Mouse (Mus musculus) lung, embryonic 14.5 days (tissue): ENCODE results near the gene Nrp2. TPM values are rescaled to one million over a fixed set of nuclear protein-coding genes. Genes with fewer than 3 reads are reported as not detected.

Experiments used
- ATAC-seq: fragments of 200-750 bp; cut with Nextera tagmentation; 2 replicates; pipeline ENCODE4 v1.8.0; 2017; ENCODE audit warnings: mild to moderate bottlenecking, moderate TSS enrichment, moderate library complexity; ENCODE audit not compliant: insufficient read depth
- DNase-seq: peaks from one replicate; pipeline ENCODE4 v3.0.0-alpha.2; 2015
- H3K27ac ChIP-seq: fragments of 300-500 bp; sonication (generic); 2 replicates; pipeline ENCODE4 v1.5.1; 2014; ENCODE audit warnings: low read depth, mild to moderate bottlenecking, moderate library complexity
- H3K27me3 ChIP-seq: fragments of 300-500 bp; sonication (generic); 2 replicates; pipeline ENCODE4 v1.6.1; 2014; ENCODE audit warnings: low read length, control low read depth; ENCODE audit not compliant: insufficient read depth
- H3K36me3 ChIP-seq: fragments of 300-500 bp; sonication (generic); 2 replicates; pipeline ENCODE4 v1.6.1; 2014; ENCODE audit warnings: control low read depth; ENCODE audit not compliant: insufficient read depth
- H3K4me1 ChIP-seq: fragments of 300-500 bp; sonication (generic); 2 replicates; pipeline ENCODE4 v1.6.1; 2014; ENCODE audit warnings: antibody characterized with exemption, control low read depth; ENCODE audit not compliant: insufficient read depth
- H3K4me2 ChIP-seq: fragments of 300-500 bp; sonication (generic); 2 replicates; pipeline ENCODE4 v1.6.1; 2014; ENCODE audit warnings: mild to moderate bottlenecking
- H3K4me3 ChIP-seq: fragments of 300-500 bp; sonication (generic); 2 replicates; pipeline ENCODE4 v1.5.1; 2014; ENCODE audit warnings: low read depth, low read length
- H3K9ac ChIP-seq: fragments of 300-500 bp; sonication (generic); 2 replicates; pipeline ENCODE4 v1.6.1; 2014
- H3K9me3 ChIP-seq: fragments of 300-500 bp; sonication (generic); 2 replicates; pipeline ENCODE4 v1.6.1; 2016; ENCODE audit warnings: low read depth, low read length, control low read depth
- CTCF ChIP-seq: IDR thresholded peaks from 2 replicates; pipeline ENCODE4 v1.5.1; 2016; ENCODE audit warnings: antibody characterized with exemption, low read depth
- WGBS: fragments of 180-500 bp; shearing (Covaris S2); extraction: QIAGEN DNeasy Blood & Tissue Kit; methylation state at CpG from one replicate; pipeline ENCODE4 v1.1.7; 2014; 5-methylcytosine and 5-hydroxymethylcytosine counted together
- polyA plus RNA-seq: library from polyadenylated mRNA; unstranded; fragments of >200 nt; fragmentation: Nextera tagmentation; extraction: Ambion mirVana; gene quantifications from 2 replicates; pipeline ENCODE4 v1.2.1, GENCODE M21; 2014

Nrp2 gene
- polyA plus RNA-seq, 1 experiment from 2014 or later = 10.8 TPM

DNA sequence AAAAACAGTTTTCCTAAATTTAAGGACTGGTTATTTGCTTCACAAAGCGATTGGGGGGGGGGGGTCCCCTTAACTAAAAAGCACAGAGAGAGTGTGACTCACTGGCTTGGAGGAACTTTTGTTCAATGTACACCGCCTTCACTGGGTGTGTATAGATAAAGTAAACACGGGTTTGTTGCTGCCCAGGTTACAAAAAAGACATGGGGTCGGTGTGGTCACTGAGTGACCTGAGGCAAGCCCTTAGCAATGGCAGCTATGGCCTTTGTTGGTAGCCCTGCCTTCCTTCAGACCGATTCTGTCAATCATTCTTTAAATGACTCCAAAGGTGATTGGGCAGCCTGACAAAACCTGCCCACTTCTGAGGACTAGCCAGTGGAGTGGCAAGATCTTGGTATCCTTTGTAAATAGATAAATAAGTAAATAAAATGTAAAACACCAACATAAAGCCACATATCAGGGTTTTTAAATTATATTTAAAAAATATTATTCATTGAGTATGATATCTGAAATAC lies 31.4 kb downstream of the Nrp2 start:
- no peak overlapping the region for H3K4me3 ChIP-seq
- ATAC-seq = no peak

DNA sequence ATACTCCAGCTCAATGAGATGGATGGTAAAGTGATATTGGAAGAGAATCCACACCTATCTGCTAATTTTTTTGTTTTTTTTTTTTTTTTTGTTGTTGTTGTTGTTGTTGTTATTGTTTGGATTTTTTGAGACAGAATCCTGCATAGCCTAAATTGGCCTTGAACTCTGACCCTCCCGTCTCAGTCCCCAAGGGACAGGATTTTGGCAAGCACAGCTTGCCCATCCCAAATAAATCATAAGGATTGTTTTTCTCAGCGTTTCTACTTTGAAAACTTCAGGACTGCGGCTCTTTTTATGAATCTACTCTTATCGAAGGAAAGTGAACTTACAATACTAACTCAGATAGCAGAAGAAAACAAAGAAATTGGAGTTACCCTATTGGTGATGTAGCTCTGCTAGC lies 31.9 kb downstream of the Nrp2 start:
- Histone ChIP-seq H3K4me3 (no peak overlapping the region), H3K9me3 (no peaks in the 10 kb centered on the region), H3K27ac (no peak overlapping the region), H3K27me3 (no peaks in the 10 kb centered on the region), H3K4me1 (no peaks in the 10 kb centered on the region), H3K4me2 (no peak overlapping the region), H3K36me3 (no peaks in the 10 kb centered on the region), H3K9ac (no peak overlapping the region)
- no peak for DNase-seq
- no peak for ATAC-seq
- TF ChIP-seq CTCF = no peak
- 51% methylated on average over 4 of the region's 4 CpGs for WGBS

More for the DNA sequence above, 31.4 kb downstream of the Nrp2 start:
- Histone ChIP-seq H3K4me2 (no peak overlapping the region), H3K9ac (no peak overlapping the region), H3K27me3 (no peaks in the 10 kb centered on the region), H3K27ac (no peak overlapping the region), H3K36me3 (no peaks in the 10 kb centered on the region), H3K9me3 (no peaks in the 10 kb centered on the region), H3K4me1 (no peaks in the 10 kb centered on the region)
- 63% methylated on average over 5 of the region's 5 CpGs for WGBS
- no peak for DNase-seq
- no peak for TF ChIP-seq CTCF

DNA sequence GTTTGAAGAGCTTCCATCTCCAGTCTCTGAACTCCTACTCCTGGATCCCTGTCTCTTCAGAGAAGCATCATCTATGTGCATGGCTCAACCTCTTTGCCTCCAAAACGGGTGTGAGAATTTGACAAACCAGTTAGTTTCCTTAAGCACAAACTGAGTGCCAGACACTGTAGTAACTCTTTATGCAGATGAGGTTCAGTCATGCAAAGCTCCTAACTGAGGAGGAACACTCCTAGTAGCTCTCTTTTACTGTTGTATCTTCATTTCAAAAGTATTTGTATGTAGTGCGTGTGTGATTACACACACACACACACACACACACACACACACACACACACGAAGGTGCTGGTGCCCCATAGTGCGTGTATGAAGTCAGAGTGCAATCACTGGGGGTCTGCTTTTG lies 32.8 kb downstream of the Nrp2 start:
- Histone ChIP-seq H3K27ac (no peak overlapping the region), H3K4me1 (no peaks in the 10 kb centered on the region), H3K4me3 (no peak overlapping the region), H3K9me3 (no peaks in the 10 kb centered on the region), H3K36me3 (no peaks in the 10 kb centered on the region), H3K4me2 (no peak overlapping the region), H3K27me3 (no peaks in the 10 kb centered on the region), H3K9ac (no peak overlapping the region)
- TF ChIP-seq CTCF = no peak
- 67% methylated on average over 4 of the region's 4 CpGs for WGBS
- DNase-seq (no peak), ATAC-seq (no peak)

DNA sequence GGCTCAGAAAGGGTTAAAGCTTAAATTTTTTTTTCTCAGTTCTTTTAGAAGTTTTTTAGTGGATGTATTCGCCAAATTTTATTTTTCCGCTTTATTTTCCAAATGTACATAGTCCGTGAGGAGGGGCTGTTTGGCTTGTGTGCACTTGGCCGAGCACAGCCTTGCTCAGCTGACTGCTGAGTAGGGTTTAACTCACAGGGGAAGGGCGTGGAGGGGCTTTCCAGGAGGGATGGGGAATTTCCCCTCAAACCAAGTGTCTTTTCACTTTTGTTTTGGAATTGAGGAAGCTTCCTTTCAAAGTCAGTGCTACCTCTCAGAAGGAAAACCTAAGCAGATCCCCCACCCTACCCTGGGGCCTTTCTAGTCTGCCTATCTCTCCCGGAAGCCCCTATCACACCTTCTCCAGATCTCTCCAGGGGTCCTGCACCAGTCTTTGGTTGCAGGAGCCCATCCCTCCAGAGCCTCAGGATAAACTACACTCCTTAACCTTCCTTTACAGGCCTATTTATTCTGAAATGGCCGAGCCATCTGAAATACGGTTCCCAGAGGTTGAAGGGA lies 33.4 kb downstream of the Nrp2 start:
- 52% methylated on average over 8 of the region's 8 CpGs for WGBS
- H3K9me3 ChIP-seq = no peaks in the 10 kb centered on the region
- H3K9ac ChIP-seq = no peak overlapping the region
- no peaks in the 10 kb centered on the region for H3K36me3 ChIP-seq
- ATAC-seq (no peak), DNase-seq (no peak)
- no peaks in the 10 kb centered on the region for H3K4me1 ChIP-seq
- no peak overlapping the region for H3K27ac ChIP-seq
- no peaks in the 10 kb centered on the region for H3K27me3 ChIP-seq
- TF ChIP-seq CTCF = no peak
- H3K4me2 ChIP-seq = no peak overlapping the region
- H3K4me3 ChIP-seq = no peak overlapping the region

DNA sequence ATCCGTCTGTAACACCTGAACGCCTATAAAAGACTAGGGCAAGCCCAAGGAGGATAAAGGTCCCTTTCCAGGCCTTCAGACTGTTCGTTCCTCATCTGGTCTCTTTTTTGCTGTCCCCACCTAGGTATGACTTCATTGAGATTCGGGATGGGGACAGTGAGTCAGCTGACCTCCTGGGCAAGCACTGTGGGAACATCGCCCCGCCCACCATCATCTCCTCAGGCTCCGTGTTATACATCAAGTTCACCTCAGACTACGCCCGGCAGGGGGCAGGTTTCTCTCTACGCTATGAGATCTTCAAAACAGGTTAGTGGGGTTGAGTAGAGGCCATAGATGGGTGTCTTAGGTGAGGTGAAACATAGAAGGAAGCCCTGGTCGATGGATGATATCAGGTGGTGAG lies 35.1 kb downstream of the Nrp2 start:
- H3K27ac ChIP-seq = no peak overlapping the region
- no peak overlapping the region for H3K9ac ChIP-seq
- WGBS = 84% methylated on average over 11 of the region's 11 CpGs
- no peaks in the 10 kb centered on the region for H3K9me3 ChIP-seq
- DNase-seq (no peak), ATAC-seq (no peak)
- no peaks in the 10 kb centered on the region for H3K36me3 ChIP-seq
- TF ChIP-seq CTCF = no peak
- H3K4me1 ChIP-seq = no peaks in the 10 kb centered on the region
- H3K27me3 ChIP-seq = no peaks in the 10 kb centered on the region
- no peak overlapping the region for H3K4me2 ChIP-seq
- no peak overlapping the region for H3K4me3 ChIP-seq

DNA sequence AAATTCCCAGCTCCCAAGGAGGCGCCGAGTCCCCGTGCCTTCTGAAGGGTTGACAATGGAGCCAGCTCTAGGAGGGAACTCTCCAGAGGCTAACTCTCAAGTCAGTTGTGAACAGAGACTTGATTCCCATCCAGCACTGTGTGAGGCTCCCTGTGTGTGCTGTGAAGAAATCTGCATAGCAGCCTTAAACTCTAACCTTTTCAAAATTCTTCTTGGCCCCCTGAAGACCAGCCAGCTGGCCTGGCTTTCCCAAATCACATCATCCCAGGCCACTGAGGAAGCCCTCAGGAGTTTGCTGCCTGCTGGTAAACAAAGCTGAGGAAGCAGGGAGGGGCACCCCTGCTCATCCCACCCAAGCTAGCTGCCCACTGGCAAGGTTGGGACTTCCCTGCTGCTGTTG lies 39.0 kb downstream of the Nrp2 start:
- H3K36me3 ChIP-seq = no peaks in the 10 kb centered on the region
- no peak overlapping the region for H3K27ac ChIP-seq
- H3K27me3 ChIP-seq = no peaks in the 10 kb centered on the region
- H3K4me1 ChIP-seq = no peaks in the 10 kb centered on the region
- no peak overlapping the region for H3K9ac ChIP-seq
- no peaks in the 10 kb centered on the region for H3K9me3 ChIP-seq
- H3K4me2 ChIP-seq = no peak overlapping the region
- no peak for TF ChIP-seq CTCF
- 53% methylated on average over 3 of the region's 3 CpGs for WGBS
- H3K4me3 ChIP-seq = no peak overlapping the region
- ATAC-seq (no peak), DNase-seq (peak; percentile 43)

DNA sequence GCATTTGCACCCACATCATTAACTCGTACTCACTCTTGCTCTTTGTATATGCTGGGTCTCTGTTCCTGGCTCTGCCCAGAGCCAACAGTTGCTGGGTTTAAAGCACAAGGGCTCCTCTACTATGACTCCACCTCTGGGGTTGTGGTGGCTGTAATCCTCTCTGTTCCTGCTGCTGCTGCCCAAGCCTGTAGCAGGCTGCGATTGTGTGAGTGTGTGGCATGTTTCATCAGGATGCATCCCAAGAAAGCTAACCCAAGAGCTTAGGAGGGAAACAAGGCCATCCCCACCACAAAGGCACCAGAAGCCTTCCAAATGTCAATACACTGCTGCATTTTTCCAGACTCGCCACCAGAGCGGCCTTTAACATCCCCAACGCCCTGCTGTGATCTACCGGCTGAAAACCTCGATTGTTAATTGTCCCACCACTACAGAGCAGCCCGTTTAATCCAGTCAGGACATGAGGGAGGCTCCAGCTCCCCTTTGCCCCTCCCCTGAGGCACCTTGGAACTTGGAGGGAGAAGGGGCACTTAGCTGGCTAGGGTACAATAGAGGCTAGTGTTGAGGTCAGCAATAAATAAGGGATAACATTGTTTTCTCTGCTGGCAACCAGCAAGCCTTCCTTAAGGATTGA lies 40.1 kb downstream of the Nrp2 start:
- H3K9me3 ChIP-seq = no peaks in the 10 kb centered on the region
- DNase-seq (no peak), ATAC-seq (peak; percentile 17; the same call in 1 of the 2 replicates)
- no peak overlapping the region for H3K4me3 ChIP-seq
- peak; percentile 15 for TF ChIP-seq CTCF
- H3K9ac ChIP-seq = no peak overlapping the region
- 29% methylated on average over 8 of the region's 8 CpGs for WGBS
- no peaks in the 10 kb centered on the region for H3K4me1 ChIP-seq
- no peaks in the 10 kb centered on the region for H3K36me3 ChIP-seq
- H3K27ac ChIP-seq = no peak overlapping the region
- H3K4me2 ChIP-seq = no peak overlapping the region
- no peaks in the 10 kb centered on the region for H3K27me3 ChIP-seq
